Mouse (Mus musculus) megakaryocyte-erythroid progenitor cell, adult 5-6 weeks (primary cell): ENCODE results near the gene Ivl. TPM values are rescaled to one million over a fixed set of nuclear protein-coding genes. Genes with fewer than 3 reads are reported as not detected.

Source experiments
- total RNA-seq, 2 experiments: library from RNA; stranded (forward) in 1 of 2; stranded (reverse) in 1 of 2; fragments of 200-1000, 215-1000 nt in 1 of 2; fragments of >200 nt in 1 of 2; fragmentation: Nextera tagmentation in 1 of 2; gene quantifications; 2 replicates each; pipeline ENCODE4 v1.2.3; 2014 to 2017

Gene Ivl
- total RNA-seq, 2 experiments from 2014 or later: not detected

Other genes starting within 250 kb of the Ivl start
- not detected in 2 replicates for gene Sprr2d, start 234.6 kb downstream of the Ivl start, total RNA-seq (2014; fragmentation: Nextera tagmentation)
- gene Sprr2d, start 234.6 kb downstream of the Ivl start, total RNA-seq (2017): not detected in 2 replicates
- not detected in 2 replicates for gene Sprr2e, start 221.6 kb downstream of the Ivl start, total RNA-seq (2014; fragmentation: Nextera tagmentation)
- not detected in 2 replicates for gene Sprr2e, start 221.6 kb downstream of the Ivl start, total RNA-seq (2017)
- not detected in 2 replicates for gene Sprr2f, start 208.5 kb downstream of the Ivl start, total RNA-seq (2014; fragmentation: Nextera tagmentation)
- gene Sprr2f, start 208.5 kb downstream of the Ivl start, total RNA-seq (2017): not detected in 2 replicates
- not detected in 2 replicates for gene Sprr2h, start 188.1 kb downstream of the Ivl start, total RNA-seq (2014; fragmentation: Nextera tagmentation)
- not detected in 2 replicates for gene Sprr2h, start 188.1 kb downstream of the Ivl start, total RNA-seq (2017)
- not detected in 2 replicates for gene Sprr2i, start 165.7 kb downstream of the Ivl start, total RNA-seq (2014; fragmentation: Nextera tagmentation)
- gene Sprr2i, start 165.7 kb downstream of the Ivl start, total RNA-seq (2017): not detected in 2 replicates
- not detected in 2 replicates for gene Sprr2j-ps, start 155.7 kb downstream of the Ivl start, total RNA-seq (2014; fragmentation: Nextera tagmentation)
- not detected in 2 replicates for gene Sprr2j-ps, start 155.7 kb downstream of the Ivl start, total RNA-seq (2017)
- gene Gm9774, start 144.3 kb downstream of the Ivl start, total RNA-seq (2014; fragmentation: Nextera tagmentation): 4.8 and 16.6 TPM in 2 replicates
- gene Gm9774, start 144.3 kb downstream of the Ivl start, total RNA-seq (2017): 1.1 and 3.6 TPM in 2 replicates
- gene Sprr2k, start 141.2 kb downstream of the Ivl start, total RNA-seq (2014; fragmentation: Nextera tagmentation): not detected in 2 replicates
- gene Sprr2k, start 141.2 kb downstream of the Ivl start, total RNA-seq (2017): not detected in 2 replicates
- not detected in 2 replicates for gene Sprr1b, start 134.9 kb downstream of the Ivl start, total RNA-seq (2014; fragmentation: Nextera tagmentation)
- not detected in 2 replicates for gene Sprr1b, start 134.9 kb downstream of the Ivl start, total RNA-seq (2017)
- gene Sprr3, start 115.0 kb downstream of the Ivl start, total RNA-seq (2014; fragmentation: Nextera tagmentation): not detected in 2 replicates
- not detected in 2 replicates for gene Sprr3, start 115.0 kb downstream of the Ivl start, total RNA-seq (2017)
- gene Sprr1a, start 87.8 kb downstream of the Ivl start, total RNA-seq (2014; fragmentation: Nextera tagmentation): not detected in 2 replicates
- gene Sprr1a, start 87.8 kb downstream of the Ivl start, total RNA-seq (2017): not detected in 2 replicates
- not detected in 2 replicates for gene Sprr4, start 73.2 kb downstream of the Ivl start, total RNA-seq (2014; fragmentation: Nextera tagmentation)
- not detected in 2 replicates for gene Sprr4, start 73.2 kb downstream of the Ivl start, total RNA-seq (2017)
- not detected in 2 replicates for gene 2310046K23Rik, start 39.2 kb downstream of the Ivl start, total RNA-seq (2014; fragmentation: Nextera tagmentation)
- not detected in 2 replicates for gene 2310046K23Rik, start 39.2 kb downstream of the Ivl start, total RNA-seq (2017)
- gene Smcp, start 15.3 kb upstream of the Ivl start, total RNA-seq (2014; fragmentation: Nextera tagmentation): not detected in 2 replicates
- gene Smcp, start 15.3 kb upstream of the Ivl start, total RNA-seq (2017): not detected in 2 replicates
- not detected in 2 replicates for gene 2210017I01Rik, start 33.8 kb upstream of the Ivl start, total RNA-seq (2014; fragmentation: Nextera tagmentation)
- not detected in 2 replicates for gene 2210017I01Rik, start 33.8 kb upstream of the Ivl start, total RNA-seq (2017)
- not detected in 2 replicates for gene Lce6a, start 47.9 kb upstream of the Ivl start, total RNA-seq (2014; fragmentation: Nextera tagmentation)
- gene Lce6a, start 47.9 kb upstream of the Ivl start, total RNA-seq (2017): not detected in 2 replicates
- gene Lce1a1, start 74.6 kb upstream of the Ivl start, total RNA-seq (2014; fragmentation: Nextera tagmentation): not detected in 2 replicates
- not detected in 2 replicates for gene Lce1a1, start 74.6 kb upstream of the Ivl start, total RNA-seq (2017)
- not detected in 2 replicates for gene Lce1b, start 83.2 kb upstream of the Ivl start, total RNA-seq (2014; fragmentation: Nextera tagmentation)
- not detected in 2 replicates for gene Lce1b, start 83.2 kb upstream of the Ivl start, total RNA-seq (2017)
- not detected in 2 replicates for gene Lce1a2, start 96.6 kb upstream of the Ivl start, total RNA-seq (2014; fragmentation: Nextera tagmentation)
- not detected in 2 replicates for gene Lce1a2, start 96.6 kb upstream of the Ivl start, total RNA-seq (2017)
- not detected in 2 replicates for gene Lce1c, start 105.5 kb upstream of the Ivl start, total RNA-seq (2014; fragmentation: Nextera tagmentation)
- gene Lce1c, start 105.5 kb upstream of the Ivl start, total RNA-seq (2017): not detected in 2 replicates
- gene Lce1d, start 113.5 kb upstream of the Ivl start, total RNA-seq (2014; fragmentation: Nextera tagmentation): not detected in 2 replicates
- gene Lce1d, start 113.5 kb upstream of the Ivl start, total RNA-seq (2017): not detected in 2 replicates
- gene Lce1e, start 135.3 kb upstream of the Ivl start, total RNA-seq (2014; fragmentation: Nextera tagmentation): not detected in 2 replicates
- not detected in 2 replicates for gene Lce1e, start 135.3 kb upstream of the Ivl start, total RNA-seq (2017)
- gene Lce1f, start 146.6 kb upstream of the Ivl start, total RNA-seq (2014; fragmentation: Nextera tagmentation): not detected in 2 replicates
- not detected in 2 replicates for gene Lce1f, start 146.6 kb upstream of the Ivl start, total RNA-seq (2017)
- gene Gm38119, start 165.4 kb upstream of the Ivl start, total RNA-seq (2014; fragmentation: Nextera tagmentation): not detected in 2 replicates
- gene Gm38119, start 165.4 kb upstream of the Ivl start, total RNA-seq (2017): not detected in 2 replicates
- gene Lce1g, start 178.6 kb upstream of the Ivl start, total RNA-seq (2014; fragmentation: Nextera tagmentation): not detected in 2 replicates
- gene Lce1g, start 178.6 kb upstream of the Ivl start, total RNA-seq (2017): not detected in 2 replicates
- not detected in 2 replicates for gene Lce1h, start 191.3 kb upstream of the Ivl start, total RNA-seq (2014; fragmentation: Nextera tagmentation)
- not detected in 2 replicates for gene Lce1h, start 191.3 kb upstream of the Ivl start, total RNA-seq (2017)
- not detected in 2 replicates for gene Lce1i, start 205.2 kb upstream of the Ivl start, total RNA-seq (2014; fragmentation: Nextera tagmentation)
- gene Lce1i, start 205.2 kb upstream of the Ivl start, total RNA-seq (2017): not detected in 2 replicates
- gene Lce1j, start 216.8 kb upstream of the Ivl start, total RNA-seq (2014; fragmentation: Nextera tagmentation): not detected in 2 replicates
- gene Lce1j, start 216.8 kb upstream of the Ivl start, total RNA-seq (2017): not detected in 2 replicates
- not detected in 2 replicates for gene Lce1k, start 234.2 kb upstream of the Ivl start, total RNA-seq (2014; fragmentation: Nextera tagmentation)
- not detected in 2 replicates for gene Lce1k, start 234.2 kb upstream of the Ivl start, total RNA-seq (2017)